Mouse (Mus musculus) liver, embryonic 16.5 days (tissue): ENCODE measurements around the gene Akap2. TPM values are rescaled to one million over a fixed set of nuclear protein-coding genes. Genes with fewer than 3 reads are reported as not detected.

ENCODE experiments used
- ATAC-seq: fragments of 200-750 bp; cut with Nextera tagmentation; 2 replicates; pipeline ENCODE4 v1.8.0; 2017; ENCODE audit warnings: low read depth, mild to moderate bottlenecking, moderate number of reproducible peaks, moderate library complexity
- H3K27ac ChIP-seq: fragments of 300-500 bp; sonication (generic); 2 replicates; pipeline ENCODE4 v1.5.1; 2014; ENCODE audit warnings: mild to moderate bottlenecking, low read length
- H3K27me3 ChIP-seq: fragments of 300-500 bp; sonication (generic); 2 replicates; pipeline ENCODE4 v1.6.1; 2014; ENCODE audit warnings: low read depth, low read length, mixed read lengths; ENCODE audit not compliant: control insufficient read depth, insufficient read depth
- H3K36me3 ChIP-seq: fragments of 300-500 bp; sonication (generic); 2 replicates; pipeline ENCODE4 v1.6.1; 2014; ENCODE audit warnings: mild to moderate bottlenecking; ENCODE audit not compliant: control insufficient read depth, insufficient read depth
- H3K4me1 ChIP-seq: fragments of 300-500 bp; sonication (generic); 2 replicates; pipeline ENCODE4 v1.6.1; 2014; ENCODE audit warnings: low read depth, low read length, mixed read lengths; ENCODE audit not compliant: control insufficient read depth
- H3K4me2 ChIP-seq: fragments of 300-500 bp; sonication (generic); 2 replicates; pipeline ENCODE4 v1.6.1; 2014; ENCODE audit warnings: low read depth, low read length, mixed read lengths
- H3K4me3 ChIP-seq: fragments of 300-500 bp; sonication (generic); 2 replicates; pipeline ENCODE4 v1.5.1; 2014; ENCODE audit warnings: low read depth, mild to moderate bottlenecking, low read length
- H3K9ac ChIP-seq: fragments of 300-500 bp; sonication (generic); 2 replicates; pipeline ENCODE4 v1.6.1; 2014; ENCODE audit warnings: low read depth, low read length
- H3K9me3 ChIP-seq: fragments of 300-500 bp; sonication (generic); replicated peaks from 2 replicates; pipeline ENCODE4 v1.6.1; 2016; ENCODE audit warnings: low read length; ENCODE audit not compliant: control insufficient read depth
- WGBS: fragments of 180-500 bp; shearing (Covaris S2); extraction: QIAGEN DNeasy Blood & Tissue Kit; methylation state at CpG from one replicate; pipeline ENCODE4 v1.1.7; 2014; ENCODE audit not compliant: insufficient replicate concordance; 5-methylcytosine and 5-hydroxymethylcytosine counted together
- polyA plus RNA-seq: library from polyadenylated mRNA; unstranded; fragments of >200 nt; fragmentation: Nextera tagmentation; extraction: Ambion mirVana; gene quantifications from 2 replicates; pipeline ENCODE4 v1.2.1, GENCODE M21; 2015

The Akap2 gene
- polyA plus RNA-seq, 1 experiment from 2014 or later, result 2.0 TPM

DNA sequence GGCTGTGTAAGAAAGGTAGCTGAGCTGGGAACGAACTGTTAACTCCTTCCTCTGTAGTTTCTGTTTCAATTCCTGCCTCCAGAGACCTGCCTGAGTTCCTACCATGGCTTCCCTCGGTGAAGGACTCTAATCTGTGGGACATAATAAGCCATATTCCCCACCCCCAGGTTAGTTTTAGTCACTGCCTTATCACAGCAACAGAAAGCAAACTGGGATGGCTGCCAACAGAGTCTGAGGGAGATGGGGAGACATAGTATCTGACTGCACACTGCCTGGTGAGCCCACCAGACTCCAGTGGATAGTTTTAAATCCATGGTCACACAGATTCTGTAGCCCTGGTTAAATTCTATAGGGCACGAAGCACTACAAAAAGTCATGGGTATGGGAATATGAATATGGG is 16.0 kb downstream of the Akap2 start:
- no peaks in the 10 kb centered on the region for H3K9me3 ChIP-seq
- WGBS, result 43% methylated on average over 3 of the region's 3 CpGs
- no peak for ATAC-seq
- H3K27me3 ChIP-seq, result no peaks in the 10 kb centered on the region
- H3K9ac ChIP-seq, result no peak overlapping the region
- H3K27ac ChIP-seq, result no peak overlapping the region
- no peaks in the 10 kb centered on the region for H3K4me1 ChIP-seq
- H3K4me3 ChIP-seq, result no peak overlapping the region
- no peak overlapping the region for H3K4me2 ChIP-seq
- H3K36me3 ChIP-seq, result no peaks in the 10 kb centered on the region

GRCm38 (mm10) chr4:57735426-57735825 is 18.0 kb downstream of the Akap2 start:
- ATAC-seq, result no peak
- Histone ChIP-seq H3K27me3 (no peaks in the 10 kb centered on the region), H3K4me2 (no peak overlapping the region), H3K4me1 (no peaks in the 10 kb centered on the region), H3K4me3 (no peak overlapping the region), H3K36me3 (no peaks in the 10 kb centered on the region), H3K9ac (no peak overlapping the region), H3K27ac (no peak overlapping the region), H3K9me3 (no peaks in the 10 kb centered on the region)
- 70% methylated on average over 5 of the region's 5 CpGs for WGBS

GRCm38 (mm10) chr4:57738856-57739552 is 21.5 kb downstream of the Akap2 start:
- Histone ChIP-seq H3K4me1 (no peaks in the 10 kb centered on the region), H3K27ac (no peak overlapping the region), H3K9ac (no peak overlapping the region), H3K4me2 (no peak overlapping the region), H3K4me3 (no peak overlapping the region), H3K36me3 (no peaks in the 10 kb centered on the region), H3K9me3 (no peaks in the 10 kb centered on the region), H3K27me3 (no peaks in the 10 kb centered on the region)
- ATAC-seq, result no peak
- 58% methylated on average over 8 of the region's 8 CpGs for WGBS

DNA sequence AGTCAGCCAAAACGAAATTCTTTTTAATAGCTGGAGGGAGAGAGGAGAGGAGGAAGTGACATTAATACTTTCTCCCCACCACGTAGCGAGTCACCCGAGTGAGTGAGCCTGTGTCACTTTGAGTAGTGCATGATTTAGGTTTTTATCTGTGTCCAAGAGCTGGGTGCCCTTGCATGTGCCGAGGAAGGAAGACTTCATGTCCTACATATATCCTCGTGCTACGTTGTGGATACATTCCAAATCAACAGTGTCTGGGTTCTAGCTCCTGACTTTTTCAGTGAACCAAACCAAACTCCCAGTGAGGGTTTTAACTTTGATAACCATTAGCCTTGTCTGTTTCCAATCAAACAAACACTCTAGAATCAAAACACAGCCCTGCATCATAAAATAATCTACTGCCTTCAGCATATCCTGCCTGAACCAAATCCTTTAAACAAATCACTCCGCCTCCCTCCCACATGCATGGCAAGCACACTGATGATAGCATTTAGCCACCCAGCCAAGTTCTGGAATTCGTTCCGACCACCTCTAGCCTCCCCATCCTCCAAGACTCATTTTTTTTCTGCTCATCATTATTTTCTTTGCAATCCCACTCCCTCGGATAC is 26.0 kb downstream of the Akap2 start:
- Histone ChIP-seq H3K27ac (no peak overlapping the region), H3K36me3 (no peaks in the 10 kb centered on the region), H3K4me3 (no peak overlapping the region), H3K9ac (no peak overlapping the region), H3K9me3 (no peaks in the 10 kb centered on the region), H3K27me3 (no peaks in the 10 kb centered on the region), H3K4me1 (no peaks in the 10 kb centered on the region), H3K4me2 (no peak overlapping the region)
- no peak for ATAC-seq
- WGBS, result 44% methylated on average over 11 of the region's 11 CpGs

GRCm38 (mm10) chr4:57750651-57751050 is 33.2 kb downstream of the Akap2 start:
- WGBS, result 34% methylated on average over 4 of the region's 4 CpGs

DNA sequence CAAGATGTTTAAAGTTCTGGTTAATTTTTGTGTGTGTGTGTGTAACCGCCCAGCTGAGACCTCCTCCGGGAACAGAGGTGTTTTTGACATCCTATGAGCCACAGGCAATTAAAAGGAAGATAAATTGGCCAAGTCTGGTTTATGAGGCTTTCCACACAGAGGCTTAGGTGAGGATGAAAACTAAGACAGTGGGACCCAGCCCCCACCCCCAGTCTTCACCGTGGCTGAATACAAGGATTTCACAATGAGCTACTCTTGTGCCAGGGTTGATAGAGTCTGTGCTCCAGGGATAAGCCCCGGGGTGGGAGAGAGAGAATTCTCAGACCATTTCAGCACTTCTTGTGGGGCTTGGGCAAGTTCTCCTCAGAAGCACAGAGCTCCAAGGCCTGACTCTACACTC is 33.6 kb downstream of the Akap2 start:
- no peaks in the 10 kb centered on the region for H3K27me3 ChIP-seq
- H3K4me3 ChIP-seq, result no peak overlapping the region
- no peaks in the 10 kb centered on the region for H3K9me3 ChIP-seq
- no peak overlapping the region for H3K9ac ChIP-seq
- no peak for ATAC-seq
- H3K36me3 ChIP-seq, result no peaks in the 10 kb centered on the region
- 39% methylated on average over 4 of the region's 4 CpGs for WGBS
- no peak overlapping the region for H3K4me2 ChIP-seq
- no peak overlapping the region for H3K27ac ChIP-seq
- H3K4me1 ChIP-seq, result no peaks in the 10 kb centered on the region

More at GRCm38 (mm10) chr4:57750651-57751050, 33.2 kb downstream of the Akap2 start:
- H3K4me1 ChIP-seq, result no peaks in the 10 kb centered on the region
- H3K27ac ChIP-seq, result no peak overlapping the region
- no peak overlapping the region for H3K9ac ChIP-seq
- H3K4me3 ChIP-seq, result no peak overlapping the region
- H3K27me3 ChIP-seq, result no peaks in the 10 kb centered on the region
- ATAC-seq, result no peak
- no peak overlapping the region for H3K4me2 ChIP-seq
- no peaks in the 10 kb centered on the region for H3K36me3 ChIP-seq
- H3K9me3 ChIP-seq, result no peaks in the 10 kb centered on the region

GRCm38 (mm10) chr4:57751566-57751965 is 34.1 kb downstream of the Akap2 start:
- WGBS, result 72% methylated on average over 11 of the region's 11 CpGs
- Histone ChIP-seq H3K27me3 (no peaks in the 10 kb centered on the region), H3K27ac (no peak overlapping the region), H3K4me2 (no peak overlapping the region), H3K4me3 (no peak overlapping the region), H3K4me1 (no peaks in the 10 kb centered on the region), H3K9ac (no peak overlapping the region), H3K9me3 (no peaks in the 10 kb centered on the region), H3K36me3 (no peaks in the 10 kb centered on the region)
- no peak for ATAC-seq

DNA sequence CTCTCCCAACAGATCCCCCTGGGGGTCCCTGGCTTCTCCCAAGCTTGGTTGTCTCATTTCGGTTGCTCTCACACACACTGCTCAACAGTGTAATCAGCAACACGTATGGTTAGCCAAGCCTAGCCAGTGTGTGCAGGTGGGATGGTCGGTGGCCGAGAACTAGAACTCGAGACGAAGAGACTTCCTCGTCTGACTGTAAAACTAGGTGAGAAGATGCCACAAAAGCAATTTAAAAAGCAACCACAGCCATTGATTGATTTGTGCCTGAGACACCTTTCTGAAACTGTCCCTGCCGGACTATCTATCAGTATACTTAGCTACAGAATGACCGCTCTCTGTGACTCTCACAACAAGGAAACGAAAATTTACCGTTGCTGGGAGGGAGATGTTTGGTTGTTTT is 37.6 kb downstream of the Akap2 start:
- Histone ChIP-seq H3K9ac (no peak overlapping the region), H3K9me3 (no peaks in the 10 kb centered on the region), H3K4me1 (no peaks in the 10 kb centered on the region), H3K4me3 (no peak overlapping the region), H3K4me2 (no peak overlapping the region), H3K36me3 (no peaks in the 10 kb centered on the region), H3K27me3 (no peaks in the 10 kb centered on the region), H3K27ac (no peak overlapping the region)
- 71% methylated on average over 11 of the region's 11 CpGs for WGBS
- no peak for ATAC-seq

- Histone ChIP-seq H3K9me3 (no peaks in the 10 kb centered on the region), H3K9ac (no peak overlapping the region), H3K4me2 (no peak overlapping the region), H3K27ac (no peak overlapping the region), H3K36me3 (no peaks in the 10 kb centered on the region), H3K4me1 (no peaks in the 10 kb centered on the region), H3K27me3 (no peaks in the 10 kb centered on the region), H3K4me3 (no peak overlapping the region)
- 68% methylated on average over 11 of the region's 11 CpGs for WGBS
- no peak for ATAC-seq
Observed at GRCm38 (mm10) chr4:57757997-57758396, 40.5 kb downstream of the Akap2 start.
